Mouse (Mus musculus): ENCODE measurements around the gene Nat8f1. TPM values are rescaled to one million over a fixed set of nuclear protein-coding genes. Genes with fewer than 3 reads are reported as not detected.
A peak's percentile ranks its signal among the peaks of the same experiment; 100 is the strongest.
"Not testable (repeated sequence)": the region's sequence is repeated elsewhere in the genome, so short reads cannot be mapped to it uniquely, and the experiment has no call there.

Gene Nat8f1
- polyA plus RNA-seq, 1 experiment from 2014 or later = 4.9 TPM

DNA sequence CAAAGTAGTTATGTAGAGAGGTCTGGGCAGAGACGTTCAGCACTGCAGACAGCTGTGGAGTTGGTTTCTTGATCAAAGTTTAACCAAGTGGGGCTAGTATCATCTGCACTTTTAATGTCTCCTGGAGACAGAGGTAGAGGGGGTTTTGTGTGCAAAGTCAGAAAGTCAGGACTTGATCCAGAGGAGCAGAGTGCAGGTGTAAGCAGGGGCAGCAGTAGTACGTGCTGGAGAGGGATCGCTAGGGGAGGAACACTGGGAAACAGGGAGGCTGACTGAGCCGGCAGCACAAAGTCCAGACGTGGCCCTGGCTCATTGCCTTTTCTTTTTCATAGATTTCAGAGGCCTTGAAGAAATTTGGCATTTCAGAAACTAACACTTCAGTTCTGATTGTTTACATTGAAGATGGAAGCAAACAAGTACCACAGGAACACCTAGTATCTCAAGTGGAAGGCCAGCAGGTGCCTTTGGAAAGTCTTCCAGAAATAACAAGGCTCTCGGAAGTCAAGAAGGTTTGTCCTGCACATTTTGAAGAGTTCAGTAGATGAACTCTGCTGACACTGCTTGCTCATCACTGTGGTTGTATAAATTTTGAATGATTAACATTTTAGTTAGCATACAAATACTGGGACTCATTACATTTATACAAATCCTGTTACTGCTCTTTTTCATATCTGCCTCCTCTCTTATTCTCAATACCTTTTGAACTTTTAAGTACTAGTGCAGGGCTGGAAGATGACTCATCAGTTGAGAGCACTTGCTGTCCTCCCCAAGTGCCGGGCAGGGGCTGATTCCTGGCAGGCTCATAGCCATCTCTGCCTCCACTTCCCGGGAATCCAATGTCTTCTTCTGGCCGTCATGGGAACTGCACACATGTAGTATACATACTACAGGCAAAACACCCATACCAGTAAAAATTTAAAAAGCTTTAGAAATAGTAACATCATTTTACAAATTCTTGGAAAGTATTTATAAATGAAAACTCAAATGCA is 12.3 kb upstream of the Nat8f1 start:
- Histone ChIP-seq H3K9me3 (no peaks in the 10 kb centered on the region), H3K27me3 (no peaks in the 10 kb centered on the region), H3K9ac (replicated peaks) (no peak overlapping the region), H3K4me1 (replicated peaks) (no peaks in the 10 kb centered on the region), H3K36me3 (peaks cover 62% of the 10 kb centered on the region), H3K4me3 (replicated peaks) (no peak overlapping the region), H3K27ac (no peak overlapping the region), H3K4me2 (no peak overlapping the region)
- 93% methylated on average over 9 of the region's 9 CpGs for WGBS
- no peak for ATAC-seq (ENCODE audit: insufficient number of reproducible peaks, insufficient read depth, low FRiP score, low TSS enrichment, low read depth)

DNA sequence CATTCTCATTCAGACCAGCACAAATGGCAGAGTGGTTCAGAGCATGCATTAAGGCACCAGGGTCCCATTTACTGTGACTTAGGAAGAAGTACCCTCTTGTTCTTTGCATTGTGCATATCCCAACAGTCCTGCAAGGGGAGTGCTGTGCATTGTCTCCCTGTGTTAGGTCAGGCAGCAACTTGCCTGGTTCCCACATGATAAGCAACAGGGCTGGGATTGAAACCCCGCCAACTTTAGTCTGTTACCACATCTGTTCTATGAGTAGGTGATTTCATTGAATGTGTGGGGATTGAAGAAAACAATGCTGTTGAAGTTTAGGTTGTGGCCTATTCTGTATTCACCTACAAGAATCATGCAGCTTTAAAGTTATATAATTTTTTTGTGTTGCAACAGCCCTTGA is 11.2 kb upstream of the Nat8f1 start:
- no peak overlapping the region for H3K4me3 ChIP-seq (replicated peaks)
- H3K4me1 ChIP-seq (replicated peaks) = no peaks in the 10 kb centered on the region
- H3K9me3 ChIP-seq = no peaks in the 10 kb centered on the region
- peaks cover 70% of the 10 kb centered on the region for H3K36me3 ChIP-seq
- no peaks in the 10 kb centered on the region for H3K27me3 ChIP-seq
- no peak overlapping the region for H3K27ac ChIP-seq
- H3K4me2 ChIP-seq = no peak overlapping the region
- ATAC-seq (ENCODE audit: insufficient number of reproducible peaks, insufficient read depth, low FRiP score, low TSS enrichment, low read depth) = no peak
- H3K9ac ChIP-seq (replicated peaks) = no peak overlapping the region
- whole genome bisulfite sequencing = 95% methylated on average over 1 of the region's 1 CpGs

GRCm38 (mm10) chr6:85923643-85924042 is 8.2 kb upstream of the Nat8f1 start:
- H3K4me3 ChIP-seq (replicated peaks) = no peak overlapping the region
- H3K4me1 ChIP-seq (replicated peaks) = no peaks in the 10 kb centered on the region
- H3K27ac ChIP-seq = no peak overlapping the region
- no peaks in the 10 kb centered on the region for H3K27me3 ChIP-seq
- 90% methylated on average over 1 of the region's 1 CpGs for WGBS
- no peak overlapping the region for H3K4me2 ChIP-seq
- H3K9ac ChIP-seq (replicated peaks) = no peak overlapping the region
- H3K36me3 ChIP-seq = peaks cover 51% of the 10 kb centered on the region
- H3K9me3 ChIP-seq = no peaks in the 10 kb centered on the region
- no peak for ATAC-seq (ENCODE audit: insufficient number of reproducible peaks, insufficient read depth, low FRiP score, low TSS enrichment, low read depth)

GRCm38 (mm10) chr6:85919401-85919800 is 3.9 kb upstream of the Nat8f1 start:
- no peak for ATAC-seq (ENCODE audit: insufficient number of reproducible peaks, insufficient read depth, low FRiP score, low TSS enrichment, low read depth)
- no peak overlapping the region for H3K4me2 ChIP-seq
- H3K9me3 ChIP-seq = no peaks in the 10 kb centered on the region
- H3K4me3 ChIP-seq (replicated peaks) = no peak overlapping the region
- H3K27me3 ChIP-seq = no peaks in the 10 kb centered on the region
- 95% methylated on average over 4 of the region's 4 CpGs for WGBS
- H3K27ac ChIP-seq = no peak overlapping the region
- H3K36me3 ChIP-seq = peaks cover 12% of the 10 kb centered on the region
- H3K9ac ChIP-seq (replicated peaks) = no peak overlapping the region
- peaks cover 9% of the 10 kb centered on the region for H3K4me1 ChIP-seq (replicated peaks)

GRCm38 (mm10) chr6:85918341-85918740 is 2.9 kb upstream of the Nat8f1 start:
- ATAC-seq (ENCODE audit: insufficient number of reproducible peaks, insufficient read depth, low FRiP score, low TSS enrichment, low read depth); H3K4me3 ChIP-seq (replicated peaks); H3K4me1 ChIP-seq (replicated peaks); H3K9me3 ChIP-seq; H3K4me2 ChIP-seq; H3K27ac ChIP-seq; H3K9ac ChIP-seq (replicated peaks); H3K27me3 ChIP-seq: not testable (repeated sequence)
- WGBS = 94% methylated on average over 3 of the region's 3 CpGs
- H3K36me3 ChIP-seq = peaks cover 12% of the 10 kb centered on the region

DNA sequence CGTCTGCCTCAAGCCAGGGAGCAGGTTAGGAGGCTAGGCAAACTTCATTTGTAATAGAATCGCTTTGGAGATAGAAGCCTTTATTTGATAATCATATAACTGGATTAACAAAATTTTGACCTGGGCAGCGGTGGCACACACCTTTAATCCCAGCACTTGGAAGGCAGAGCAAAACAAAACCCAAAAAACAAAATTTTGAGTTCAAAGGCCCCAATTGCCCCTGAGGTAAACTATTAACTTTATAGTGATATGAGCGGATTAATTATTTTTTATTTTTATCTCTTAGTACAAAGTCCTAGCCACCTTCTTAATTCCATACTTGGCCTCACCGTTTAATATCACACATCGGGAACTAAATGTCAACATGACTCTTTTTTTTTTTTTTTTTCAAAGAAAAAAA is 1.1 kb upstream of the Nat8f1 start:
- peak overlapping the region; percentile 57 for H3K4me3 ChIP-seq (replicated peaks)
- H3K9ac ChIP-seq (replicated peaks) = peak overlapping the region; percentile 75
- peaks cover 9% of the 10 kb centered on the region for H3K4me1 ChIP-seq (replicated peaks)
- peak overlapping the region; percentile 86 for H3K4me2 ChIP-seq
- H3K27ac ChIP-seq = peak overlapping the region; percentile 89
- no peak for ATAC-seq (ENCODE audit: insufficient number of reproducible peaks, insufficient read depth, low FRiP score, low TSS enrichment, low read depth)
- H3K9me3 ChIP-seq = no peaks in the 10 kb centered on the region
- H3K36me3 ChIP-seq = peaks cover 3% of the 10 kb centered on the region
- WGBS = 86% methylated on average over 6 of the region's 6 CpGs
- no peaks in the 10 kb centered on the region for H3K27me3 ChIP-seq

- no peaks in the 10 kb centered on the region for H3K27me3 ChIP-seq
- WGBS = 5% methylated on average over 11 of the region's 11 CpGs
- peak overlapping the region; percentile 86 for H3K4me2 ChIP-seq
- H3K27ac ChIP-seq = peak overlapping the region; percentile 89
- ATAC-seq (ENCODE audit: insufficient number of reproducible peaks, insufficient read depth, low FRiP score, low TSS enrichment, low read depth) = no peak
- peak overlapping the region; percentile 57 for H3K4me3 ChIP-seq (replicated peaks)
- H3K9ac ChIP-seq (replicated peaks) = peak overlapping the region; percentile 75
- H3K9me3 ChIP-seq = no peaks in the 10 kb centered on the region
- peaks cover 9% of the 10 kb centered on the region for H3K4me1 ChIP-seq (replicated peaks)
- H3K36me3 ChIP-seq = no peaks in the 10 kb centered on the region
Measured at GRCm38 (mm10) chr6:85915141-85915538, 347 bp downstream of the Nat8f1 start.

DNA sequence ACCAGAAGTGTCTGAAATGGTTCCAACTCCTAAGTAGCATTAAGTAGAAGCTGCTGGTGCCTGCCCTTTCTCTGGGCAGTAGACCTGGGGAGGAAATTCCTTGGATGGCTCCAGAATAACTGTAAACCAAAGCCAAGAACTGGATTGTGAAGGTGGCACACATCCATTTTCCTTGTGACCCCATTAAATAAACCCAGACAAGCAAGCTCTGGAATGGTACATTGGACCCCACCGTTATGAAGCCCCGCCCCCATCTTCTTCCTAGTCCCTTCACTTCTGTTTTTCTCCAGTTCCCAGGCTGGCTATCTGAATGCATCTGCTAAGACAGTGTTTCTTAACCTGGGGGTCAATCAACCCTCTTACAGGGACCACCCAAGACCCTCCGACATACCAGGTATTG is 3.9 kb downstream of the Nat8f1 start, which contains the start of gene Tprkb:
TSS of gene Tprkb (plus strand) at position 279 of the 400 bp plus-strand sequence.
- no peak within 1 kb of the TSS for H3K27ac ChIP-seq
- peaks cover 8% of the 10 kb centered on the region for H3K4me1 ChIP-seq (replicated peaks)
- no peaks in the 10 kb centered on the region for H3K27me3 ChIP-seq
- 75% methylated on average over 3 of the region's 3 CpGs for WGBS
- no peaks in the 10 kb centered on the region for H3K9me3 ChIP-seq
- no peak within 1 kb of the TSS for H3K4me3 ChIP-seq (replicated peaks)
- no peak within 1 kb of the TSS for H3K4me2 ChIP-seq
- no peaks in the 10 kb centered on the region for H3K36me3 ChIP-seq
- ATAC-seq (ENCODE audit: insufficient number of reproducible peaks, insufficient read depth, low FRiP score, low TSS enrichment, low read depth) = no peak
- no peak within 1 kb of the TSS for H3K9ac ChIP-seq (replicated peaks)

DNA sequence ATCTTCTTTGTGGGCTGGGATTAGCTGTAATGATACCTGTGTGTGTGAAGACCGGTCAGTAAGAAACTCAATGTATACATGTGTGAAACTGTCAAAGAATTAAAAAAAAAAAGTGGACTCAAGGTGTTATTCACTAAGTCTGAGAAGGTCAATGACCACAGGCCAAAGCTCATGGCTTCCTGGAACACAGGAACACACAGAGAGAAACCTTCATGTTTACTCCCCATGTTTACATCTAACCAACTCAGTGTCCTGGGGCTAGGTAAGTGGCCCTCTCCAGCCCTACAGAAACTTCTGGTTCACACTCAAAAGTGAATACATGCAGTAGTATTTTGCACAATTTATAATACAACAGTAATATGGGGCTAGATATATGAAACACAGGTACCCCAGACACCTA is 5.8 kb downstream of the Nat8f1 start:
- ATAC-seq (ENCODE audit: insufficient number of reproducible peaks, insufficient read depth, low FRiP score, low TSS enrichment, low read depth) = no peak
- WGBS = 91% methylated on average over 1 of the region's 1 CpGs
- Histone ChIP-seq H3K27me3 (no peaks in the 10 kb centered on the region), H3K27ac (no peak overlapping the region), H3K9ac (replicated peaks) (no peak overlapping the region), H3K36me3 (no peaks in the 10 kb centered on the region), H3K4me3 (replicated peaks) (no peak overlapping the region), H3K9me3 (no peaks in the 10 kb centered on the region), H3K4me1 (replicated peaks) (peaks cover under 1% of the 10 kb centered on the region; the same call in 1 of the 2 replicates), H3K4me2 (no peak overlapping the region)

- no peak for ATAC-seq (ENCODE audit: insufficient number of reproducible peaks, insufficient read depth, low FRiP score, low TSS enrichment, low read depth)
- Histone ChIP-seq H3K4me2 (no peak overlapping the region), H3K4me3 (replicated peaks) (no peak overlapping the region), H3K27ac (no peak overlapping the region), H3K36me3 (no peaks in the 10 kb centered on the region), H3K9me3 (no peaks in the 10 kb centered on the region), H3K27me3 (no peaks in the 10 kb centered on the region), H3K4me1 (replicated peaks) (no peaks in the 10 kb centered on the region), H3K9ac (replicated peaks) (no peak overlapping the region)
- WGBS = 66% methylated on average over 3 of the region's 3 CpGs
Measured at GRCm38 (mm10) chr6:85908341-85908740, 7.1 kb downstream of the Nat8f1 start.

DNA sequence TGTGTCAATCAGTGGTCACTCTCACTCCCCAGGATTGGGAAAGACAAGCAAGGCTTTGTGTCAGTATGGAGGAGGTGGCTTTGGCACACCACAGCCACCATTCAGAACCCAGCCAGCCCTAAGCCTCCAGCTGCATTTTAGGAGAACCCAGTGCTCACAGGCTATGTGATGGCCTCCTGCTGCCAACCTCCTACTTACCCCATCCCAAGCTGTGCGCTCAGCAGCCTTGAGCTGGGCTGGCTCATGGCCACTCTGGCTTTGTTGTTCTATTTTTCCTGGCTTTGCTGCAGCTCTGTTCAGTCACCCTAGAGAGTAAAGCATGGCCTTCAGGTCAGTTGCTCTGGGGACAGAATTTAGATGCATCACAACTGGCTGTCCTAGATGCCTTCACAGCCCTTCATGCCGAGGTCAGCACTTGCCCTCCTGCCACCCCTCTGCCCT is 8.6 kb downstream of the Nat8f1 start:
- H3K36me3 ChIP-seq; H3K4me3 ChIP-seq (replicated peaks); H3K27me3 ChIP-seq; H3K9ac ChIP-seq (replicated peaks); ATAC-seq (ENCODE audit: insufficient number of reproducible peaks, insufficient read depth, low FRiP score, low TSS enrichment, low read depth); H3K9me3 ChIP-seq; H3K4me1 ChIP-seq (replicated peaks); H3K27ac ChIP-seq; H3K4me2 ChIP-seq: not testable (repeated sequence)
- WGBS = 78% methylated on average over 2 of the region's 2 CpGs
